Mouse (Mus musculus): ENCODE data around the gene Gm42372.

DNA sequence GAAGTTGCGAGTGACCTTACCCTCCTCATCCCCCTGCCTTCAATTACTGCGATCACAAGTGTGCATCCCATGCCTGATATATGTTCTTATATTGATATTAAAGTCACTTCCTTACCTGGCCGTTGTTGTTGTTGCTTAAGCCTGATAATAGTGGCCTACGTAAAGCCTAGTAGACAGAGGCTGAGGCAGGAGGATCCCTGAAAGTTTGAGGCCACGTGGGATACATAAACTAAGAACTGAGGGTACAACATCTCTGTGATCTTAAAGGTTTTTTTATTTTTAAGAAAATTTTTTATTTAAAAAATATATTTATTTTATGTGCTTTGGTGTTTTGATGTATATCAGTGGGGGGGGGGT lies 9.5 kb downstream of the Gm42372 start, which contains the start of gene Ccdc8:
- no peak for TF ChIP-seq HCFC1 (IDR thresholded peaks at IDR 0.05; ENCODE audit: borderline replicate concordance, insufficient read depth, low read length)
- TF ChIP-seq ZNF384 (IDR thresholded peaks at IDR 0.05; ENCODE audit: low read depth, low read length), result no peak

Measured in ES-E14 (cell line).